Mouse (Mus musculus) midbrain, embryonic 14.5 days (tissue): ENCODE data around the gene Nek9. TPM values are rescaled to one million over a fixed set of nuclear protein-coding genes. Genes with fewer than 3 reads are reported as not detected.
"Not testable (repeated sequence)": the region's sequence is repeated elsewhere in the genome, so short reads cannot be mapped to it uniquely, and the experiment has no call there.

ENCODE experiments used
- ATAC-seq: fragments of 200-750 bp; cut with Nextera tagmentation; 2 replicates; pipeline ENCODE4 v1.8.0; 2017; ENCODE audit warnings: moderate number of reproducible peaks, moderate library complexity; ENCODE audit not compliant: low FRiP score, low TSS enrichment
- DNase-seq: peaks from one replicate; pipeline ENCODE4 v3.0.0-alpha.2; 2015
- H3K27ac ChIP-seq: fragments of 300-500 bp; sonication (generic); replicated peaks from 2 replicates; pipeline ENCODE4 v1.5.1; 2014; ENCODE audit warnings: mild to moderate bottlenecking, low read depth, low read length, moderate library complexity
- H3K27me3 ChIP-seq: fragments of 300-500 bp; sonication (generic); 2 replicates; pipeline ENCODE4 v1.6.1; 2014; ENCODE audit warnings: low read length, control low read depth, mixed read lengths; ENCODE audit not compliant: control insufficient read depth, insufficient read depth
- H3K36me3 ChIP-seq: fragments of 300-500 bp; sonication (generic); 2 replicates; pipeline ENCODE4 v1.6.1; 2014; ENCODE audit warnings: low read length, control low read depth; ENCODE audit not compliant: control insufficient read depth, insufficient read depth
- H3K4me1 ChIP-seq: fragments of 300-500 bp; sonication (generic); 2 replicates; pipeline ENCODE4 v1.6.1; 2014; ENCODE audit warnings: mild to moderate bottlenecking, antibody characterized with exemption, low read length, control low read depth; ENCODE audit not compliant: control insufficient read depth, insufficient read depth
- H3K4me2 ChIP-seq: fragments of 300-500 bp; sonication (generic); 2 replicates; pipeline ENCODE4 v1.6.1; 2014; ENCODE audit warnings: mild to moderate bottlenecking, low read length, moderate library complexity
- H3K4me3 ChIP-seq: fragments of 300-500 bp; sonication (generic); replicated peaks from 2 replicates; pipeline ENCODE4 v1.5.1; 2014; ENCODE audit warnings: low read depth, low read length
- H3K9ac ChIP-seq: fragments of 300-500 bp; sonication (generic); replicated peaks from 2 replicates; pipeline ENCODE4 v1.6.1; 2014; ENCODE audit warnings: mild to moderate bottlenecking, low read length, moderate library complexity
- H3K9me3 ChIP-seq: fragments of 300-500 bp; sonication (generic); 2 replicates; pipeline ENCODE4 v1.6.1; 2016; ENCODE audit warnings: low read length, control low read depth, mixed read lengths; ENCODE audit not compliant: control insufficient read depth
- WGBS: fragments of 180-500 bp; shearing (Covaris S2); extraction: QIAGEN DNeasy Blood & Tissue Kit; methylation state at CpG from one replicate; pipeline ENCODE4 v1.1.7; 2014; 5-methylcytosine and 5-hydroxymethylcytosine counted together
- polyA plus RNA-seq: library from polyadenylated mRNA; unstranded; fragments of >200 nt; fragmentation: Nextera tagmentation; extraction: Ambion mirVana; gene quantifications from 2 replicates; pipeline ENCODE4 v1.2.1, GENCODE M21; 2014

Nek9 gene
- polyA plus RNA-seq, 1 experiment from 2014 or later, result 10.3 TPM

GRCm38 (mm10) chr12:85289157-85290000, 49.8 kb downstream of the Nek9 start:
- no peaks in the 10 kb centered on the region for H3K36me3 ChIP-seq
- peaks cover 6% of the 10 kb centered on the region; the same call in 1 of the 2 replicates for H3K4me1 ChIP-seq
- no peak overlapping the region for H3K27ac ChIP-seq
- peak overlapping the region; percentile 90 for H3K4me2 ChIP-seq
- peaks cover 4% of the 10 kb centered on the region; the same call in 1 of the 2 replicates for H3K9me3 ChIP-seq
- H3K27me3 ChIP-seq, result no peaks in the 10 kb centered on the region
- no peak for DNase-seq
- no peak for ATAC-seq
- peak overlapping the region; percentile 51 for H3K4me3 ChIP-seq
- 66% methylated on average over 24 of the region's 24 CpGs for WGBS
- peak overlapping the region; percentile 54 for H3K9ac ChIP-seq

GRCm38 (mm10) chr12:85288486-85289156, 50.5 kb downstream of the Nek9 start, which contains the start of gene Zc2hc1c:
Gene Zc2hc1c (plus strand): TSS chr12:85288591.
- Histone ChIP-seq H3K9me3 (no peaks in the 10 kb centered on the region), H3K9ac (peak within 1 kb of the TSS; percentile 54), H3K27me3 (no peaks in the 10 kb centered on the region), H3K27ac (no peak within 1 kb of the TSS), H3K4me2 (peak within 1 kb of the TSS; percentile 90), H3K4me1 (peaks cover 6% of the 10 kb centered on the region; the same call in 1 of the 2 replicates), H3K4me3 (peak within 1 kb of the TSS; percentile 51), H3K36me3 (no peaks in the 10 kb centered on the region)
- peak; percentile 95 for DNase-seq
- peak; percentile 76 for ATAC-seq
- WGBS, result 3% methylated on average over 29 of the region's 31 CpGs

- ATAC-seq, result peak; percentile 50
Observed at GRCm38 (mm10) chr12:85287809-85288485, 51.2 kb downstream of the Nek9 start, which contains the start of gene Acyp1. Gene Acyp1 (minus strand): TSS chr12:85288438.

GRCm38 (mm10) chr12:85286941-85287340, 52.2 kb downstream of the Nek9 start:
- no peaks in the 10 kb centered on the region for H3K36me3 ChIP-seq
- 46% methylated on average over 2 of the region's 5 CpGs for WGBS
- peak; percentile 33 for DNase-seq

More at GRCm38 (mm10) chr12:85287809-85288485, 51.2 kb downstream of the Nek9 start, which contains the start of gene Acyp1:
- H3K27me3 ChIP-seq, result no peaks in the 10 kb centered on the region
- H3K4me2 ChIP-seq, result peak within 1 kb of the TSS; percentile 90
- H3K4me1 ChIP-seq, result peaks cover 6% of the 10 kb centered on the region; the same call in 1 of the 2 replicates
- H3K4me3 ChIP-seq, result peak within 1 kb of the TSS; percentile 51
- no peaks in the 10 kb centered on the region for H3K9me3 ChIP-seq
- WGBS, result 9% methylated on average over 21 of the region's 21 CpGs
- DNase-seq, result no peak
- no peaks in the 10 kb centered on the region for H3K36me3 ChIP-seq
- peak within 1 kb of the TSS; percentile 54 for H3K9ac ChIP-seq
- H3K27ac ChIP-seq, result no peak within 1 kb of the TSS

GRCm38 (mm10) chr12:85284996-85285395, 54.2 kb downstream of the Nek9 start:
- no peak overlapping the region for H3K4me3 ChIP-seq
- no peak overlapping the region for H3K27ac ChIP-seq
- H3K36me3 ChIP-seq, result no peaks in the 10 kb centered on the region
- no peak overlapping the region for H3K4me2 ChIP-seq
- H3K4me1 ChIP-seq, result peaks cover 6% of the 10 kb centered on the region; the same call in 1 of the 2 replicates
- ATAC-seq (no peak), DNase-seq (no peak)
- H3K27me3 ChIP-seq, result no peaks in the 10 kb centered on the region
- 87% methylated on average over 4 of the region's 4 CpGs for WGBS
- no peaks in the 10 kb centered on the region for H3K9me3 ChIP-seq
- H3K9ac ChIP-seq, result no peak overlapping the region

More at GRCm38 (mm10) chr12:85286941-85287340, 52.2 kb downstream of the Nek9 start:
- peaks cover 6% of the 10 kb centered on the region; the same call in 1 of the 2 replicates for H3K4me1 ChIP-seq
- no peak for ATAC-seq
- H3K4me2 ChIP-seq, result no peak overlapping the region
- H3K4me3 ChIP-seq, result no peak overlapping the region
- no peaks in the 10 kb centered on the region for H3K27me3 ChIP-seq
- H3K9ac ChIP-seq, result no peak overlapping the region
- no peaks in the 10 kb centered on the region for H3K9me3 ChIP-seq
- no peak overlapping the region for H3K27ac ChIP-seq

GRCm38 (mm10) chr12:85284331-85284730, 54.8 kb downstream of the Nek9 start:
- H3K9me3 ChIP-seq, result no peaks in the 10 kb centered on the region
- no peaks in the 10 kb centered on the region for H3K27me3 ChIP-seq
- peaks cover 11% of the 10 kb centered on the region; the same call in 1 of the 2 replicates for H3K4me1 ChIP-seq
- DNase-seq (no peak), ATAC-seq (no peak)
- no peaks in the 10 kb centered on the region for H3K36me3 ChIP-seq
- no peak overlapping the region for H3K27ac ChIP-seq
- 65% methylated on average over 8 of the region's 8 CpGs for WGBS
- no peak overlapping the region for H3K4me3 ChIP-seq
- no peak overlapping the region for H3K4me2 ChIP-seq
- no peak overlapping the region for H3K9ac ChIP-seq

- not testable (repeated sequence) for H3K27me3 ChIP-seq, H3K4me1 ChIP-seq, H3K9ac ChIP-seq, H3K36me3 ChIP-seq, DNase-seq, H3K4me2 ChIP-seq, H3K27ac ChIP-seq, H3K4me3 ChIP-seq, ATAC-seq, H3K9me3 ChIP-seq
- WGBS, result 94% methylated on average over 1 of the region's 4 CpGs
Observed at GRCm38 (mm10) chr12:85281756-85282155, 57.4 kb downstream of the Nek9 start.
